Comparison of ENCODE assay signal across 12 mouse cellular contexts in the genomic region with DNA sequence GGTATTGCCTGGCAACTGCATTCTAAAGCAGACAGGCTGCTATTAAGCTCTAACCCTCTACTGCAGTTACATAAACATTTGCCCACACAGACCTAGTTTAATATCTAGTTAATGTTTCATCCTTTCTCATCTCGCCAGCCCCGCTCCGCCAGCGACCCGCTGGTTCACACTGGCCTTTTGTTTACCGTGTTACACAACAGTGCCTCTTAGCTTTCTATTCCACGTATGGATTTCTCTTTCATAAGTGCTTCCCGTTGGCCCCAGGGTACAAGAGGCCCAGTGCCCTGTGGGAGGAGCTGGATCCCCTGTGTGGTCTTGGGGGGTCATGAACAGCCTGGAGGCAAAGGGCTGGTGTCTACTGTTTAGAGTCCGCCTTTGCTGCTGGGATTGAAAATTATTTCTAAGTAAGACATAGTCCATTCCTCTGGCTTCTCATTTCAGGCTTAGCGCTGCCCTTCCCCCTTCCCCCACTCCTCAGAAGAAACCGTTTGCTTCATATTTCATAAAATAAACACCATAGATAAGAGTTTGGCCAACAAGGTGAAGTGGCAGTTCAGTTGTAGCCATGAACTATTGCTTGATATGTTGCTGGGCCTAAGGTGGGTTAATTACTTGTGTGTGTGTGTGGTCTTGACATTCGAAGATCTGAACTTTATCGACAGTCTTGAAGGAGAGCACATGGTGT. TPM values are rescaled to one million over a fixed set of nuclear protein-coding genes. Genes with fewer than 3 reads are reported as not detected.
DNase-seq lines count a peak whose midpoint lies in the region; ATAC-seq and TF ChIP-seq lines count a peak whose summit lies in the region.
"Had no signal": no experiment of that assay in that cellular context is flagged by ENCODE, and none has a peak within 500 bp of the region (broad histone marks: within the 10 kb centered on the region; RNA-seq: fewer than 3 reads in every experiment).

No protein-coding gene starts in this region.

- H3K4me3 ChIP-seq in embryonic facial prominence, embryonic 14.5 days (ENCODE audit: low read depth, low read length) = no peak overlapping the region
- no peak overlapping the region for H3K4me3 ChIP-seq in lung, embryonic 15.5 days
- H3K4me3 ChIP-seq: heart, embryonic 13.5 days; midbrain, embryonic 10.5 days had no signal

- peak; percentile 87 for ATAC-seq in Patski
- no peak for ATAC-seq in embryonic facial prominence, embryonic 14.5 days (ENCODE audit: low read depth)
- peak; percentile 28; the same call in 1 of the 2 replicates for ATAC-seq in lung, embryonic 15.5 days (ENCODE audit: borderline replicate concordance, extremely low read depth, low FRiP score, low TSS enrichment)
- ATAC-seq: forebrain, embryonic 14.5 days had no signal

- POLR2A ChIA-PET in Patski (lab: Charles Lee) = interaction anchor here (0.6 to 0.8 kb wide), 2 partner anchors 281 to 1092 kb away, joined by 3 read pairs; no protein-coding TSS in a partner anchor

- in situ Hi-C loops in Patski (cut with MboI; ENCODE audit: low pct_unique_long_range_greater_than_20kb) = loop anchor here (5.0 to 25.0 kb wide), 3 partner anchors 39 to 549 kb away; partner anchors contain the start of genes Dapk1 and Gas1

- no peak for TF ChIP-seq CTCF in Patski (IDR thresholded peaks at IDR 0.05)

- peaks cover 8% of the 10 kb centered on the region; the same call in 1 of the 2 replicates for H3K4me1 ChIP-seq in embryonic facial prominence, embryonic 14.5 days (ENCODE audit: control insufficient read depth, insufficient read depth, low read length)
- peaks cover 34% of the 10 kb centered on the region for H3K4me1 ChIP-seq in lung, embryonic 15.5 days

- WGBS in embryonic facial prominence, embryonic 14.5 days = 65% methylated on average over 13 of the region's 13 CpGs
- WGBS in lung, embryonic 15.5 days = 48% methylated on average over 13 of the region's 13 CpGs

- H3K9ac ChIP-seq in embryonic facial prominence, embryonic 14.5 days (ENCODE audit: low read depth, low read length) = no peak overlapping the region
- no peak overlapping the region for H3K9ac ChIP-seq in lung, embryonic 15.5 days
- H3K9ac ChIP-seq: heart, embryonic 13.5 days had no signal

- H3K27ac ChIP-seq in embryonic facial prominence, embryonic 14.5 days (replicated peaks; ENCODE audit: low read depth, low read length) = no peak overlapping the region
- peak overlapping the region; percentile 87 for H3K27ac ChIP-seq in lung, embryonic 15.5 days
- H3K27ac ChIP-seq: midbrain, embryonic 10.5 days had no signal

- peaks cover 20% of the 10 kb centered on the region for H3K36me3 ChIP-seq in embryonic facial prominence, embryonic 14.5 days (ENCODE audit: control insufficient read depth, insufficient read depth, low read length)
- no peaks in the 10 kb centered on the region for H3K36me3 ChIP-seq in lung, embryonic 15.5 days

- no peak overlapping the region for H3K4me2 ChIP-seq in embryonic facial prominence, embryonic 14.5 days (ENCODE audit: low read depth, low read length)
- H3K4me2 ChIP-seq in lung, embryonic 15.5 days = no peak overlapping the region
- H3K4me2 ChIP-seq: heart, embryonic 13.5 days had no signal

- DNase-seq in Patski (ENCODE audit: low read depth, low spot score) = peak; percentile 85
- DNase-seq in embryonic facial prominence, embryonic 14.5 days (ENCODE audit: low spot score) = peak; percentile 38
- peak; percentile 88 for DNase-seq in kidney, postnatal 14 days
- DNase-seq in frontal cortex, postnatal 25 days (ENCODE audit: low spot score in 2 of 2) = no peak
- no peak for DNase-seq in adrenal gland, postnatal 4 days (ENCODE audit: low spot score in 2 of 2)
- no peak for DNase-seq in layer of hippocampus, adult 9-11 months
- DNase-seq: adrenal gland, postnatal 25 days had no signal

- CTCF ChIA-PET in Patski (lab: Charles Lee) = interaction anchor here (1.0 to 7.3 kb wide), 9 partner anchors 10 to 256 kb away, joined by 3 to 86 read pairs (median 5); partner anchors contain the start of gene Dapk1

- H3K27me3 ChIP-seq in Patski = no peaks in the 10 kb centered on the region
- H3K27me3 ChIP-seq in embryonic facial prominence, embryonic 14.5 days (replicated peaks; ENCODE audit: control insufficient read depth, insufficient read depth, low read length) = no peaks in the 10 kb centered on the region
- no peaks in the 10 kb centered on the region for H3K27me3 ChIP-seq in lung, embryonic 15.5 days
- H3K27me3 ChIP-seq: heart, embryonic 13.5 days had no signal

- H3K9me3 ChIP-seq in embryonic facial prominence, embryonic 14.5 days (ENCODE audit: control insufficient read depth, low read length) = no peaks in the 10 kb centered on the region
- H3K9me3 ChIP-seq in lung, embryonic 15.5 days = no peaks in the 10 kb centered on the region
- H3K9me3 ChIP-seq: midbrain, embryonic 10.5 days had no signal

RNA-seq across cellular contexts. Expression of gene BC051665, which starts 49.6 kb away (rescaled TPM):
- polyA plus RNA-seq in Patski (2021) = not detected
- not detected in 2 replicates for polyA plus RNA-seq in embryonic facial prominence, embryonic 14.5 days (2014; fragmentation: Nextera tagmentation; extraction: Ambion mirVana)
- polyA plus RNA-seq in lung, embryonic 15.5 days (2015; fragmentation: Nextera tagmentation; extraction: Ambion mirVana) = not detected in 2 replicates
- total RNA-seq in adrenal gland, postnatal 4 days (2021) = not detected
- total RNA-seq: adrenal gland, postnatal 25 days; layer of hippocampus, postnatal 10 days had no signal
- polyA plus RNA-seq: forebrain, embryonic 14.5 days; heart, embryonic 13.5 days; midbrain, embryonic 10.5 days had no signal

Comparison
In these comparisons a context has a peak if more than half of its experiments do, and no peak if none do; other contexts are left out.
1. DNase-seq: peak in Patski (single experiment), embryonic facial prominence, embryonic 14.5 days (single experiment) and kidney, postnatal 14 days (single experiment); none in frontal cortex, postnatal 25 days (0 of 2), adrenal gland, postnatal 4 days (0 of 2) and layer of hippocampus, adult 9-11 months (single experiment).